Mouse (Mus musculus) myocyte (in vitro differentiated cells): ENCODE measurements at regions not wholly inside any gene's neighbourhood (a gene's known extent, or its start where the extent isn't known, plus 50 kb on each side); places are given as distances from the start of the nearest gene placed in this dataset.

Experiments used
- H3K27me3 ChIP-seq: one replicate; pipeline ENCODE4 v1.6.1; 2011; ENCODE audit not compliant: control insufficient read depth, insufficient read depth, insufficient read length
- H3K36me3 ChIP-seq: one replicate; pipeline ENCODE4 v1.6.1; 2011; ENCODE audit not compliant: control insufficient read depth, insufficient read depth
- H3K4me2 ChIP-seq: one replicate; pipeline ENCODE4 v1.6.1; 2011; ENCODE audit warnings: low read depth, control low read depth
- H3K4me3 ChIP-seq: one replicate; pipeline ENCODE4 v1.5.1; 2011; ENCODE audit warnings: mild to moderate bottlenecking, control low read depth, moderate library complexity
- H3K79me2 ChIP-seq: one replicate; pipeline ENCODE4 v1.6.1; 2011; ENCODE audit not compliant: control insufficient read depth, insufficient read depth
- H3ac ChIP-seq: one replicate; pipeline ENCODE4 v1.6.1; 2011; ENCODE audit not compliant: control insufficient read depth, insufficient read length
- CEBPB ChIP-seq: IDR thresholded peaks from 2 replicates; pipeline ENCODE4 v1.6.1; 2011; ENCODE audit warnings: mild to moderate bottlenecking, moderate library complexity; ENCODE audit not compliant: poor library complexity, insufficient read depth, severe bottlenecking
- E2F4 ChIP-seq: IDR thresholded peaks from one replicate; pipeline ENCODE4 v1.6.1; 2011; ENCODE audit warnings: mild to moderate bottlenecking, control low read depth, moderate library complexity; ENCODE audit not compliant: insufficient read depth
- MAX ChIP-seq: IDR thresholded peaks from one replicate; pipeline ENCODE4 v1.6.1; 2011; ENCODE audit warnings: low read depth, mild to moderate bottlenecking, control low read depth
- MYOD1 ChIP-seq, 3 experiments: IDR thresholded peaks; one replicate each; pipeline ENCODE4 v1.6.1; 2011; ENCODE audit warnings: control low read depth in 2 of 3, low read depth in 2 of 3, mild to moderate bottlenecking in 2 of 3, moderate library complexity in 1 of 3; ENCODE audit not compliant: insufficient read length in 2 of 3, control insufficient read depth in 1 of 3
- MYOG ChIP-seq, 3 experiments: IDR thresholded peaks; one replicate each; pipeline ENCODE4 v1.6.1; 2011; ENCODE audit warnings: control low read depth in 2 of 3, low read depth in 2 of 3, mild to moderate bottlenecking in 2 of 3; ENCODE audit not compliant: insufficient read length in 2 of 3, control insufficient read depth in 1 of 3, insufficient read depth in 1 of 3
- POLR2A ChIP-seq: IDR thresholded peaks from one replicate; pipeline ENCODE4 v1.6.1; 2011; ENCODE audit warnings: low read depth, mild to moderate bottlenecking, control low read depth, moderate library complexity; ENCODE audit not compliant: insufficient read length
- POLR2AphosphoS2 ChIP-seq: IDR thresholded peaks from one replicate; pipeline ENCODE4 v1.6.1; 2011; ENCODE audit warnings: low read depth, control low read depth; ENCODE audit not compliant: insufficient read length
- REST ChIP-seq: IDR thresholded peaks from one replicate; pipeline ENCODE4 v1.6.1; 2011; ENCODE audit warnings: mild to moderate bottlenecking, control low read depth, moderate library complexity; ENCODE audit not compliant: insufficient read depth, insufficient read length
- SRF ChIP-seq: IDR thresholded peaks from one replicate; pipeline ENCODE4 v1.6.1; 2011; ENCODE audit warnings: low read depth; ENCODE audit not compliant: control insufficient read depth, insufficient read length
- TCF12 ChIP-seq: IDR thresholded peaks from one replicate; pipeline ENCODE4 v1.6.1; 2011; ENCODE audit warnings: mild to moderate bottlenecking, control low read depth; ENCODE audit not compliant: poor library complexity, insufficient read depth, severe bottlenecking
- TCF3 ChIP-seq: IDR thresholded peaks from one replicate; pipeline ENCODE4 v1.6.1; 2011; ENCODE audit warnings: low read depth, control low read depth; ENCODE audit not compliant: insufficient read length
- USF1 ChIP-seq: IDR thresholded peaks from one replicate; pipeline ENCODE4 v1.6.1; 2011; ENCODE audit warnings: low read depth, mild to moderate bottlenecking, control low read depth, moderate library complexity

GRCm38 (mm10) chr3:56478544-56479140 lies 295.1 kb upstream of the Nbea start:
- no peak overlapping the region for H3ac ChIP-seq
- H3K27me3 ChIP-seq, result no peaks in the 10 kb centered on the region
- no peaks in the 10 kb centered on the region for H3K36me3 ChIP-seq
- no peaks in the 10 kb centered on the region for H3K79me2 ChIP-seq
- TF ChIP-seq MAX (no peak), TCF12 (no peak), TCF3 (no peak), USF1 (no peak), SRF (no peak), POLR2A (no peak)
- no peak overlapping the region for H3K4me2 ChIP-seq
- no peak overlapping the region for H3K4me3 ChIP-seq

- Histone ChIP-seq H3K4me2 (no peak overlapping the region), H3K27me3 (no peaks in the 10 kb centered on the region), H3K4me3 (no peak overlapping the region), H3K79me2 (no peaks in the 10 kb centered on the region), H3K36me3 (no peaks in the 10 kb centered on the region), H3ac (no peak overlapping the region)
- no peak for TF ChIP-seq MYOG (IDR thresholded peaks at IDR 0.05; ENCODE audit: control insufficient read depth in 1 of 3, insufficient read depth in 1 of 3, insufficient read length in 2 of 3, low read depth in 2 of 3)
- no peak for TF ChIP-seq POLR2AphosphoS2
- TF ChIP-seq POLR2A, result no peak
- TF ChIP-seq REST, result no peak
- TF ChIP-seq MYOD1 (IDR thresholded peaks at IDR 0.05; ENCODE audit: control insufficient read depth in 1 of 3, insufficient read length in 2 of 3, low read depth in 2 of 3), result no peak
- TF ChIP-seq MAX, result no peak
- TF ChIP-seq USF1, result no peak
- TF ChIP-seq SRF, result no peak
These were observed 292.3 kb upstream of the Nbea start for GRCm38 (mm10) chr3:56475529-56476527.

DNA sequence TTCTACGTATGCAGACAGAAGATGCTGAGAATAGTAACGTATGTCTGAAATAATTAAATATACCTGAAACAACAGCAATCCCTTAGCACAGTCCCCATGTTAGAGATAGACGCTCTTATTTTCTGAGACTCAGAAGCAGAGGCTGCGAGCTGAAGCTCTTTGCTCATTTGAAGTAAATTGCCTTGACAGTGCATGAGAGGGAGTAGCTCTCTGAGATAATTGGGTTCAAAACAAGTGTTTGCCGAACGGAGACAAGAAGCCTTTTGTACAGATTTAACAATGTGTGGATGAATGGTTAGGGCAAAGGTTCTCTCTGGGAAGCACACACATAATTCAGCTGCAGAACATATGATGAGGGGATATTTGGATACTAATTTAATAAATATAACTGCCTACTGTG lies 289.1 kb upstream of the Nbea start:
- H3K27me3 ChIP-seq, result no peaks in the 10 kb centered on the region
- no peak overlapping the region for H3K4me3 ChIP-seq
- H3K79me2 ChIP-seq, result no peaks in the 10 kb centered on the region
- H3ac ChIP-seq, result no peak overlapping the region
- H3K4me2 ChIP-seq, result no peak overlapping the region
- H3K36me3 ChIP-seq, result no peaks in the 10 kb centered on the region
- no peak for TF ChIP-seq USF1
- no peak for TF ChIP-seq MYOD1 (IDR thresholded peaks at IDR 0.05; ENCODE audit: control insufficient read depth in 1 of 3, insufficient read length in 2 of 3, low read depth in 2 of 3)
- no peak for TF ChIP-seq TCF12
- no peak for TF ChIP-seq SRF
- TF ChIP-seq MAX, result no peak
- no peak for TF ChIP-seq CEBPB
- TF ChIP-seq E2F4, result no peak
- no peak for TF ChIP-seq TCF3
- TF ChIP-seq MYOG (IDR thresholded peaks at IDR 0.05; ENCODE audit: control insufficient read depth in 1 of 3, insufficient read depth in 1 of 3, insufficient read length in 2 of 3, low read depth in 2 of 3), result no peak
- TF ChIP-seq REST, result no peak
- TF ChIP-seq POLR2AphosphoS2, result no peak
- TF ChIP-seq POLR2A, result no peak

DNA sequence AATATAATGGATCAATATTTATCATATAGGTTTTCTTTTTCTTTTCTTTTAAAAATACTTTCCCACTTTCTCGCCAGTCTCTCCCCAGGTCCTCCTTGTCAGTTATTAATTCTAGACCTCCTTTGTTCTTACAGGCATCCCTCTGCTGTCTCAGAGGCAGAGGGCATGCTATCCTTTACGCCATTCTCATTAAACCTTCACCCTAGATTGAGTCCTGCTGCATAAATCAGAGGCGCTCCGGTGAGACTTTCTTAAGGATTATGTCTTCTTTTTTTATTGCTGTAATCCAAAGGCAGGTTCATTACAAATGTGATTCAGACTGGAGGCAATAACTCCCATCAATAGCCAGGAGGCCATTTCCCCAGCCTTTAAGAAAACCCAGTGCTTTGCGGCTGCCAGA lies 288.3 kb upstream of the Nbea start:
- no peaks in the 10 kb centered on the region for H3K27me3 ChIP-seq
- no peak for TF ChIP-seq USF1
- no peak for TF ChIP-seq POLR2AphosphoS2
- no peak for TF ChIP-seq E2F4
- no peak for TF ChIP-seq MYOD1 (IDR thresholded peaks at IDR 0.05; ENCODE audit: control insufficient read depth in 1 of 3, insufficient read length in 2 of 3, low read depth in 2 of 3)
- no peaks in the 10 kb centered on the region for H3K36me3 ChIP-seq
- H3K4me2 ChIP-seq, result no peak overlapping the region
- H3ac ChIP-seq, result no peak overlapping the region
- no peak overlapping the region for H3K4me3 ChIP-seq
- H3K79me2 ChIP-seq, result no peaks in the 10 kb centered on the region

- no peaks in the 10 kb centered on the region for H3K36me3 ChIP-seq
- TF ChIP-seq POLR2AphosphoS2, result no peak
- no peak overlapping the region for H3K4me3 ChIP-seq
- H3K4me2 ChIP-seq, result no peak overlapping the region
- H3K27me3 ChIP-seq, result no peaks in the 10 kb centered on the region
- H3K79me2 ChIP-seq, result no peaks in the 10 kb centered on the region
- H3ac ChIP-seq, result no peak overlapping the region
These were observed 287.7 kb upstream of the Nbea start for GRCm38 (mm10) chr3:56471185-56471584.
